Mouse (Mus musculus): ENCODE results near the gene Zfp507.

DNA sequence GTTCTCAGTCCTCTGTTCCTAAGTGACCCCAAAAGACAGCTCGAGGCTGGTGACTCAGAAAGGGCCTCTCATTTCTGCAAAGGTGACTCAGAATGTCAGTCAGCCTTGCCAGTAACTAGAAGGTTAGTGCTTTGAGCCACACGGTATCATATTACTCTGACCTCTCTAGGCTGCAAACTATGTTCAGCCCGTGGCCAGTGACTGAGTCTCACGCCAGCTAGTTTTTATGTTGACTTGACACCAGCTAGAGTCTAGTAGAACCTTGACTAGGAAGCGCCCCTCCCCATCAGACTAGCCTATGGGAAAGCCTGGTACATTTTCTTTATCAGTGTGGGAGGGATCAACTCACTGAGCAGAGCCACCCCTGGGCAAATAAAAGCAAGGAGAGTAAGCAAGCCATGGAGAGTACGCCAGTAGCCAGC, 57.5 kb downstream of the Zfp507 start:
- TF ChIP-seq CTCF (IDR thresholded peaks at IDR 0.05; ENCODE audit: low read depth, low read length) (no peak), POLR2A (IDR thresholded peaks at IDR 0.05; ENCODE audit: borderline replicate concordance, low read depth, low read length) (no peak)

All from bone marrow macrophage, adult 2 months (primary cell).